Mouse (Mus musculus) heart, embryonic 16.5 days (tissue): Measurements from ENCODE around the gene Taf3. TPM values are rescaled to one million over a fixed set of nuclear protein-coding genes. Genes with fewer than 3 reads are reported as not detected.

Source experiments
- ATAC-seq: fragments of 200-750 bp; cut with Nextera tagmentation; replicated peaks from 2 replicates; pipeline ENCODE4 v1.8.0; 2017; ENCODE audit warnings: moderate number of reproducible peaks; ENCODE audit not compliant: insufficient read depth, low FRiP score; ENCODE audit errors: extremely low read depth
- H3K27ac ChIP-seq: fragments of 300-500 bp; sonication (generic); 2 replicates; pipeline ENCODE4 v1.5.1; 2014; ENCODE audit warnings: mild to moderate bottlenecking, low read length, control low read depth, moderate library complexity
- H3K27me3 ChIP-seq: fragments of 300-500 bp; sonication (generic); 2 replicates; pipeline ENCODE4 v1.6.1; 2014; ENCODE audit warnings: low read length, mixed read lengths; ENCODE audit not compliant: control insufficient read depth, insufficient read depth
- H3K36me3 ChIP-seq: fragments of 300-500 bp; sonication (generic); 2 replicates; pipeline ENCODE4 v1.6.1; 2014; ENCODE audit not compliant: control insufficient read depth, insufficient read depth
- H3K4me1 ChIP-seq: fragments of 300-500 bp; sonication (generic); 2 replicates; pipeline ENCODE4 v1.6.1; 2014; ENCODE audit warnings: low read length, mixed read lengths; ENCODE audit not compliant: control insufficient read depth, insufficient read depth
- H3K4me2 ChIP-seq: fragments of 300-500 bp; sonication (generic); 2 replicates; pipeline ENCODE4 v1.6.1; 2014; ENCODE audit warnings: low read depth, mild to moderate bottlenecking, control low read depth, low read length
- H3K4me3 ChIP-seq: fragments of 300-500 bp; sonication (generic); 2 replicates; pipeline ENCODE4 v1.5.1; 2014; ENCODE audit warnings: mild to moderate bottlenecking, control low read depth, low read length
- H3K9ac ChIP-seq: fragments of 300-500 bp; sonication (generic); 2 replicates; pipeline ENCODE4 v1.6.1; 2014; ENCODE audit warnings: low read length, control low read depth
- H3K9me3 ChIP-seq: fragments of 300-500 bp; sonication (generic); replicated peaks from 2 replicates; pipeline ENCODE4 v1.6.1; 2016; ENCODE audit warnings: low read length; ENCODE audit not compliant: control insufficient read depth
- WGBS: fragments of 180-500 bp; shearing (Covaris S2); extraction: QIAGEN DNeasy Blood & Tissue Kit; methylation state at CpG from one replicate; pipeline ENCODE4 v1.1.7; 2014; 5-methylcytosine and 5-hydroxymethylcytosine counted together
- polyA plus RNA-seq: library from polyadenylated mRNA; unstranded; fragments of >200 nt; fragmentation: Nextera tagmentation; extraction: Ambion mirVana; gene quantifications from 2 replicates; pipeline ENCODE4 v1.2.1, GENCODE M21; 2015

Gene Taf3
- polyA plus RNA-seq, 1 experiment from 2014 or later = 8.3 TPM

GRCm38 (mm10) chr2:10074470-10074869 is 26.1 kb upstream of the Taf3 start:
- Histone ChIP-seq H3K9ac (no peak overlapping the region), H3K36me3 (0 out of 2 replicates have a peak, but pooled peaks cover 2% of the 10 kb centered on the region), H3K4me2 (no peak overlapping the region), H3K27ac (no peak overlapping the region), H3K4me3 (no peak overlapping the region), H3K4me1 (peaks cover 53% of the 10 kb centered on the region), H3K27me3 (no peaks in the 10 kb centered on the region), H3K9me3 (no peaks in the 10 kb centered on the region)
- WGBS = 57% methylated on average over 7 of the region's 7 CpGs
- ATAC-seq = no peak

GRCm38 (mm10) chr2:10071751-10072150 is 23.4 kb upstream of the Taf3 start:
- Histone ChIP-seq H3K36me3 (peaks cover 22% of the 10 kb centered on the region), H3K9me3 (no peaks in the 10 kb centered on the region), H3K27me3 (no peaks in the 10 kb centered on the region), H3K9ac (no peak overlapping the region), H3K4me3 (no peak overlapping the region), H3K4me2 (no peak overlapping the region), H3K4me1 (peaks cover 34% of the 10 kb centered on the region), H3K27ac (no peak overlapping the region)
- ATAC-seq = no peak
- 71% methylated on average over 7 of the region's 7 CpGs for WGBS

- 78% methylated on average over 5 of the region's 5 CpGs for WGBS
- no peak overlapping the region for H3K27ac ChIP-seq
- H3K9me3 ChIP-seq = no peaks in the 10 kb centered on the region
- no peak overlapping the region for H3K9ac ChIP-seq
- H3K4me1 ChIP-seq = peaks cover 9% of the 10 kb centered on the region
- ATAC-seq = no peak
- H3K4me3 ChIP-seq = no peak overlapping the region
- H3K36me3 ChIP-seq = peaks cover 74% of the 10 kb centered on the region
- no peaks in the 10 kb centered on the region for H3K27me3 ChIP-seq
- H3K4me2 ChIP-seq = no peak overlapping the region
Measured at GRCm38 (mm10) chr2:10058836-10059235, 10.4 kb upstream of the Taf3 start.

DNA sequence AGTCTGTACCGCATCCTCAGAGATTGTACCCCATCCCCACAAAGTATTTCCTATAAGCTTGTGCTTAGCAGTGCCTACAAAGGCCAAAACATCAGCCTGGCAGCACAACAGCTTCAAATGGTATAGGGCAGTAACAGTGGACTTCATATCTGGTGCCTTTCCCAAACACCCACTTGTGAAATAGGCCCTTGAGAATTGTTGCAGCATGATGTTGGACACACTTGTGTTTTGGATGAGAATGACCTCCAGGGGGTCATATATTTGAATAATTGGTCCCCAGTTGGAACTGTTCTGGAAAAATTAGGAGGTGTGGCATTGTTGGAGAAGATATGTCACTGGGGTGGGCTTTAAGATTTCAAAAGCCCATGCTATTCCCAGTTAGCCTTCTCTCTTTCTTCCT is 3.6 kb upstream of the Taf3 start:
- H3K27me3 ChIP-seq = no peaks in the 10 kb centered on the region
- H3K9ac ChIP-seq = no peak overlapping the region
- H3K9me3 ChIP-seq = no peaks in the 10 kb centered on the region
- 81% methylated on average over 1 of the region's 1 CpGs for WGBS
- no peak for ATAC-seq
- no peak overlapping the region for H3K27ac ChIP-seq
- H3K4me1 ChIP-seq = peaks cover 10% of the 10 kb centered on the region
- H3K4me3 ChIP-seq = no peak overlapping the region
- no peak overlapping the region for H3K4me2 ChIP-seq
- peaks cover 28% of the 10 kb centered on the region for H3K36me3 ChIP-seq

DNA sequence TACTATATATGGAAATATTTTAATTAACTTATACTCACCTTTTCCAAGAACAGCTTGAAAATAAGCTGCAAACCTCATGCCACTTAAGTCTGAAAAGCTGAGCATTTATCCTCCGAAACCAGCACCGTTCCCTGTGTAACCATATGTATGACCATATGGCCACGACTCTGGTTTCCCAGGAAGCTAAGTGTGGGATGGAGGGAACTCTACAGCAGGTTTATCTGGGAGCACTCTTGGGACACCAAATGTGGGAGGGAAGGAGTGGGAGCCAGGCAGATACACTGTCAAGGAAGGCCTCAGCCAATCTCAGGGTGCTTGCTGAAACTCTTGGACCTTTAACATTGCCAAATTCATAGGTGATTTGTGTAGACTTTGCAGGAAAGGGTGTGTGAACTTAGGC is 2.5 kb upstream of the Taf3 start:
- Histone ChIP-seq H3K27ac (no peak overlapping the region), H3K9ac (no peak overlapping the region), H3K27me3 (no peaks in the 10 kb centered on the region), H3K4me1 (peaks cover 10% of the 10 kb centered on the region), H3K4me3 (no peak overlapping the region), H3K4me2 (no peak overlapping the region), H3K9me3 (no peaks in the 10 kb centered on the region), H3K36me3 (peaks cover 20% of the 10 kb centered on the region)
- 89% methylated on average over 3 of the region's 3 CpGs for WGBS
- no peak for ATAC-seq

DNA sequence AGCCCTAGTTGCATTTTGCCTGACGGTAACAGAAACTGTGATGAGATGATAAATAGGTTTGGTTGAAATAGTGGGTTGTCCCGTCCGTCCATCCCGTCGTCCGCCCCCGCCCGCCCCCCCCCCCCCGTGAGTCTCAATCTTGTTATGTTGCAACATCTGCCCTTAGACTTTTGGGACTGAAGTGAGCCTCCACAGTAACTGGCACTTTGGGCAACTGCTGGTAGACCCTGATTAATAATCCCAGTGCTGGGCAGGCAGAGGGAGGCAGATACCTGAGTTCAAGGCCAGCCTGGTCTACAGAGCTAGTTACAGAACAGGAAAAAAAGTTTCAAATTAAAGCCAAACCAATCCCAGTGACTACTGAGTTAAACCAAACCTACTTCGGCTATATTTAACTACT is 1.1 kb upstream of the Taf3 start:
- Histone ChIP-seq H3K9ac (peak overlapping the region; percentile 46; the same call in 1 of the 2 replicates), H3K27ac (no peak overlapping the region), H3K27me3 (no peaks in the 10 kb centered on the region), H3K9me3 (no peaks in the 10 kb centered on the region), H3K36me3 (peaks cover 7% of the 10 kb centered on the region), H3K4me1 (peaks cover 10% of the 10 kb centered on the region), H3K4me2 (peak overlapping the region; percentile 71), H3K4me3 (peak overlapping the region; percentile 94; the same call in 1 of the 2 replicates)
- WGBS = 18% methylated on average over 10 of the region's 10 CpGs
- ATAC-seq = no peak

DNA sequence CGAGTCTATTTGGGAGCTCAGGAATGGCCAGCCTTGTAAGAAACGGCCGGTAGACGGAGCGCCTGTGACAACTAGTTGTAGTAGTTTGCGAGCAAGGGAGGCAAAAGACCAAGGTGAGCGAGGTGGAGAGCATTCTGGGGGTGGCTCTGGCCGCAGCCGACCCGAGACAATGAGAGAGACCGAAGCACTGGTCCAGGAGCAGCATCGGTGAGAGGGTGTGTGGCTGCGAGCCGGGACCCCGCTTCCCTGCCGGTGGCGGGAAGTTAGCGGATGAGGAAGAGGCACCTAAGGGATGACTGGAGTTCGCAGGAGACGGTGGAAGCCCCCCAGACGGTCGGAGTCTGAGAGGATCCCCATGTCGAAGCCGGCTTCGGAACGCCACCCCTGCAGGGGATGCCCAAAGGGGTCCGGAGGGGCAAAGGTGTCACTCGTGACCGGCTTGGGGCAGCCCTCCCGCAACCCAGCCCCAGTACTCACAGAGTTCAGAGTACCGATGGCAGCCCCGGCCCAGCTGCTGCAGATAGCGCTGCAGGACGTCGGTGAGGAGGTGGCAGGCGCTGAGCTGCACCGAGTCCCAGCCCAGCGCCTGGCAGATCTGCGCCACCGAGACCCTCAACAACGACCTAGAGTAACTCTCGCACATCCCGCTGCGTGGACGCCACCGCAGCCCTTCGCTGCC is 499 bp downstream of the Taf3 start:
- ATAC-seq = peak; percentile 68
- WGBS = under 1% methylated on average over 47 of the region's 47 CpGs

DNA sequence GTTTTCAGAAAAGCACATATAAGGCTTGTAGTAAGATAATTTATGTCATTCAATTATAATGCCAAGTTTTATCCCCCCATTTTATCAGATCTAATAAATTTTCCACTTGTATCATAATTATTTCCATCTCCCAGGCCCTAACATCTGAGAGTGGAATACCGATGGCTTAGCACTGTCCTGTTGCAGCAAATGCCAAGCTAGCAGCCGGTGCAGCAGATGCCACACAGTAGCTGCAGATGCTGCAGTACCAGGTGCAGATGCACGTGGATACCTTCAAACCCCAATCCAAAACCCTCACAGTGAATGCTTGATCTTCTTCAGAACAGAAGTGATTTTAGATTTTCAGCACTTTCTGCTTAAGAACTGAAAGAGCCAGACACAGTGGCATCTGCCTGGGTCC is 13.4 kb downstream of the Taf3 start:
- H3K4me1 ChIP-seq = no peaks in the 10 kb centered on the region
- no peak overlapping the region for H3K4me3 ChIP-seq
- no peak overlapping the region for H3K27ac ChIP-seq
- H3K9ac ChIP-seq = no peak overlapping the region
- 78% methylated on average over 3 of the region's 3 CpGs for WGBS
- ATAC-seq = no peak
- 0 out of 2 replicates have a peak, but pooled peaks cover 1% of the 10 kb centered on the region for H3K36me3 ChIP-seq
- no peaks in the 10 kb centered on the region for H3K9me3 ChIP-seq
- H3K27me3 ChIP-seq = no peaks in the 10 kb centered on the region
- H3K4me2 ChIP-seq = no peak overlapping the region

More for the DNA sequence above, 499 bp downstream of the Taf3 start:
- Histone ChIP-seq H3K4me3 (peak overlapping the region; percentile 94), H3K9ac (peak overlapping the region; percentile 92), H3K9me3 (no peaks in the 10 kb centered on the region), H3K36me3 (no peaks in the 10 kb centered on the region), H3K4me2 (peak overlapping the region; percentile 80), H3K4me1 (peaks cover 10% of the 10 kb centered on the region), H3K27ac (peak overlapping the region; percentile 11), H3K27me3 (no peaks in the 10 kb centered on the region)

DNA sequence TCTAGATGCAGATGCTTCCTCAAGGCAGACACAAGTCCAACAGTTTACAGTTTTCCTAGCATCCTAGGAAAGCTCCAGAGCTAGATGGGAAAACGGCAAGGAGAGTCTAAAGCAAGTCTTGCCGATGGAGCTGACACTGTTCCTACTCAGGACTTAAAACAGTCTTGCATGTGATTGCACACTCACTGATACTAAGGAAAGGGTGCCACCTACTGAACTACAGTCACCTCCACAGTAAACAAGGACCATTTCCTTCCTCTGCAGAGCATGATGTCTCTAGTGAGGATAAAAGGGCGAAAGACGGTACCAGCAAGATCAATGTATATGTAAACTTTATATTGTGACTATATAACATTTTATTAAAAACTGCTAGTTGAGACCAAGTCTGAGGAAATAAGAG is 14.7 kb downstream of the Taf3 start:
- Histone ChIP-seq H3K9me3 (no peaks in the 10 kb centered on the region), H3K4me1 (no peaks in the 10 kb centered on the region), H3K36me3 (no peaks in the 10 kb centered on the region), H3K9ac (no peak overlapping the region), H3K27me3 (no peaks in the 10 kb centered on the region), H3K27ac (no peak overlapping the region), H3K4me3 (no peak overlapping the region), H3K4me2 (no peak overlapping the region)
- WGBS = 56% methylated on average over 4 of the region's 4 CpGs
- ATAC-seq = no peak
